Mouse (Mus musculus) liver, embryonic 14.5 days (tissue): ENCODE results near the gene Haspin.

Experiments used
- CTCF ChIP-seq: IDR thresholded peaks from 2 replicates; pipeline ENCODE4 v1.5.1; 2016; ENCODE audit warnings: antibody characterized with exemption, low read depth, control low read depth
- EP300 ChIP-seq: IDR thresholded peaks from 2 replicates; pipeline ENCODE4 v1.6.1; 2016; ENCODE audit warnings: antibody characterized with exemption, low read depth

- TF ChIP-seq CTCF = no peak
- no peak for TF ChIP-seq EP300
Measured at GRCm38 (mm10) chr11:73148209-73148608, 10.1 kb upstream of the Haspin start.
